Mouse (Mus musculus): ENCODE measurements around the gene Mllt3. TPM values are rescaled to one million over a fixed set of nuclear protein-coding genes. Genes with fewer than 3 reads are reported as not detected.

Gene Mllt3
- total and polyA plus RNA-seq, 2 experiments, result 0.62 to 2.6 TPM

DNA sequence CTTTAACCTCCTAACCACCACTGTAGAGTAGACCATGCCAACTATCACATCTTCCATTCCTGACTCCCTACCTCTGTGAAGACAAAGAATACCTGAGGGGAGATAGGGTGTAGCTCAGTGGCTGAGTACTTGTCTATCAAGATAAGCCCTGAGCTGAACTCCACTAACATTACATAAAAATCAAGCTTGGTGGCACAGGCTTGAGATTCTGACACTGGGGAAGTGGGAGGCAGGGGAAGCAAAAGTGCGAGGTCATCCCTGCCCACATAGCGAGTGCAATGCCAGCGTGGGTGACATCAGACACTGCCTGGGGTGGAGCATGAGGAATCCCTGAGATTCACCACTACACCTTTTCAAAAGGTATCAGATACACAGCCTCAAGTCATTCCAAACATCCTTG lies 76.0 kb downstream of the Mllt3 start:
- 86% methylated on average over 3 of the region's 3 CpGs for WGBS
- no peak overlapping the region for H3K9ac ChIP-seq (ENCODE audit: low read depth, low read length)

DNA sequence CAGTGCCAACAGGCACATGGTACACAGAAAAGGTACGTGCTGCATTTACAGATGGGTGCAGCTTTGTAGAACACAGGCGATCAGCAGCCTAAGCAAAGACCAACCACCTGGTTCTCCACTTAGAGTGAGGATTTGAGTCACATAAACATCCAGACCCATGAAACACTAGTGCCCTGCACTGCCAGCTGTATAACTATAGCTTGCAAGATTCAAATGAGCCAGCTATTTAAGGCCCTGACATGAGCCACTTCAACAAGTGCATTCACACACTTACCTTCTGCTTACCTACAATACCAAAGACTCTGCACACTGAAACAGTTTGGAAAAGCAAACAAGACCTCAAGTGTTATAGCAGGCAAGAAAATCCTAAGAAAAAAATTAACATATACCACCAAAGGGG lies 78.0 kb downstream of the Mllt3 start:
- Histone ChIP-seq H3K27me3 (ENCODE audit: control insufficient read depth, insufficient read depth, low read length) (no peaks in the 10 kb centered on the region), H3K79me2 (ENCODE audit: control insufficient read depth, insufficient read depth, low read length) (no peaks in the 10 kb centered on the region), H3K27ac (replicated peaks; ENCODE audit: insufficient read depth, low read depth, low read length) (no peak overlapping the region), H3K9ac (ENCODE audit: low read depth, low read length) (no peak overlapping the region), H3K4me1 (ENCODE audit: control insufficient read depth, insufficient read depth, low read length) (no peaks in the 10 kb centered on the region), H3K36me3 (ENCODE audit: control insufficient read depth, insufficient read depth, low read length) (no peaks in the 10 kb centered on the region), H3K4me3 (ENCODE audit: insufficient read depth, low read depth, low read length) (no peak overlapping the region)
- no peak for DNase-seq (ENCODE audit: extremely low read depth, low read depth, low spot score)
- no peak for TF ChIP-seq CTCF (IDR thresholded peaks at IDR 0.05; ENCODE audit: low read depth, low read length)
- no peak for TF ChIP-seq POLR2A (IDR thresholded peaks at IDR 0.05; ENCODE audit: extremely low read depth, insufficient read depth, low read length)
- WGBS, result 98% methylated on average over 2 of the region's 2 CpGs

More for the DNA sequence above, 76.0 kb downstream of the Mllt3 start:
- H3K36me3 ChIP-seq (ENCODE audit: control insufficient read depth, insufficient read depth, low read length), result no peaks in the 10 kb centered on the region
- TF ChIP-seq POLR2A (IDR thresholded peaks at IDR 0.05; ENCODE audit: extremely low read depth, insufficient read depth, low read length), result no peak
- TF ChIP-seq CTCF (IDR thresholded peaks at IDR 0.05; ENCODE audit: low read depth, low read length), result no peak
- H3K4me3 ChIP-seq (ENCODE audit: insufficient read depth, low read depth, low read length), result no peak overlapping the region
- no peak for DNase-seq (ENCODE audit: extremely low read depth, low read depth, low spot score)
- no peaks in the 10 kb centered on the region for H3K27me3 ChIP-seq (ENCODE audit: control insufficient read depth, insufficient read depth, low read length)
- no peaks in the 10 kb centered on the region for H3K4me1 ChIP-seq (ENCODE audit: control insufficient read depth, insufficient read depth, low read length)
- H3K27ac ChIP-seq (replicated peaks; ENCODE audit: insufficient read depth, low read depth, low read length), result no peak overlapping the region
- H3K79me2 ChIP-seq (ENCODE audit: control insufficient read depth, insufficient read depth, low read length), result no peaks in the 10 kb centered on the region

DNA sequence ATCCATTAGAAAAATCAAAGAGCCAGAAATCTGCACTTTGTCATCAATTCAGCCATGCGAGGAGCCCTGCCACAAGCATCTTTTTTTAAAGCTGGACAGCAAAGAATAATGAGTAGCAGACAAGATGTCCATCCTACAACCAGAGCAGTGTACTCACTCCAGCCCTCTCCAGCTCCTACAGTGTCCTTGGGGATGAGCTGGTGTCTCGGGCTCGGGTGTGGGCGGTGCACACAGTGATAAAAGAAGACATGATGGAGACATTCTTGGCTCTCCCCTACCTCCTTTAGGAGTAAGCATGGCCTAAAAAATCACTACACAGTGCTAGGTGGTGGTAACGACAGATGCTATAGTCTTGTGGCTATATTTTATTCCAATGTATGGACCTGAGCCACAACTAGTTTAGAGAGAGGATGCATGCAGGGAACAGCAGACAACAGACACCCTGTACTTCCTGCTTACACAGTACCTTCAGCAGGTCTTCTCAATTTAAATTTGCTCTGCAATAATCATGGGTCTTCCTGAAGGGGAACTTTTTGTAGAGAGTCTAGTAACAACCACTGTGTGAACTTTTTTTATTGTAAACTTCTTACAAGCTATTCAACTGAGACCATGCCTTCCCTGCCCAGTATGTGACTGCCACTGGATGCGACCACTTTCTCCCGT lies 78.6 kb downstream of the Mllt3 start:
- TF ChIP-seq POLR2A (IDR thresholded peaks at IDR 0.05; ENCODE audit: extremely low read depth, insufficient read depth, low read length), result no peak
- no peak for TF ChIP-seq CTCF (IDR thresholded peaks at IDR 0.05; ENCODE audit: low read depth, low read length)
- no peaks in the 10 kb centered on the region for H3K27me3 ChIP-seq (ENCODE audit: control insufficient read depth, insufficient read depth, low read length)
- no peak overlapping the region for H3K27ac ChIP-seq (replicated peaks; ENCODE audit: insufficient read depth, low read depth, low read length)
- no peaks in the 10 kb centered on the region for H3K4me1 ChIP-seq (ENCODE audit: control insufficient read depth, insufficient read depth, low read length)
- no peak overlapping the region for H3K4me3 ChIP-seq (ENCODE audit: insufficient read depth, low read depth, low read length)
- H3K79me2 ChIP-seq (ENCODE audit: control insufficient read depth, insufficient read depth, low read length), result no peaks in the 10 kb centered on the region
- DNase-seq (ENCODE audit: extremely low read depth, low read depth, low spot score), result no peak
- WGBS, result 89% methylated on average over 7 of the region's 7 CpGs
- no peak overlapping the region for H3K9ac ChIP-seq (ENCODE audit: low read depth, low read length)
- H3K36me3 ChIP-seq (ENCODE audit: control insufficient read depth, insufficient read depth, low read length), result no peaks in the 10 kb centered on the region

DNA sequence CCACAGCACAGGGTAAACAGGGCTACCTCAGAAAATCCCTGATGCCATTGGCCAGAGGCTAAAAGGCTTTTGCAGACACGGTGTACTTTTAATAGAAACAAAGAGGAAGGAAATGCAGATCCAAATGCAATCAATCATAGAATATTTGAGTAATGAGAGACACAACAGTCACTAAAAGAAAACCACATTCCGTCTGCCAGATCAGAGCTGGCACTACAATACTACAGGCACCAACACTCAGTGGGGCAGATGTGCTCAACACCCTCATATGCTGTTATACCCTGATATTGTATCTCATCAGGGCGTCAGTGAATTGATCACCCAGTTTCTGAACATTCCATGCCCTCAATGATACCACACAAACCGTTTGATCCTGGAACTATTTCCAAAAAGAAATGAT lies 79.4 kb downstream of the Mllt3 start:
- DNase-seq (ENCODE audit: extremely low read depth, low read depth, low spot score), result no peak
- no peaks in the 10 kb centered on the region for H3K79me2 ChIP-seq (ENCODE audit: control insufficient read depth, insufficient read depth, low read length)
- H3K27ac ChIP-seq (replicated peaks; ENCODE audit: insufficient read depth, low read depth, low read length), result no peak overlapping the region
- no peaks in the 10 kb centered on the region for H3K36me3 ChIP-seq (ENCODE audit: control insufficient read depth, insufficient read depth, low read length)
- no peaks in the 10 kb centered on the region for H3K27me3 ChIP-seq (ENCODE audit: control insufficient read depth, insufficient read depth, low read length)
- 71% methylated on average over 4 of the region's 4 CpGs for WGBS
- H3K4me1 ChIP-seq (ENCODE audit: control insufficient read depth, insufficient read depth, low read length), result no peaks in the 10 kb centered on the region
- no peak overlapping the region for H3K4me3 ChIP-seq (ENCODE audit: insufficient read depth, low read depth, low read length)
- no peak for TF ChIP-seq POLR2A (IDR thresholded peaks at IDR 0.05; ENCODE audit: extremely low read depth, insufficient read depth, low read length)
- TF ChIP-seq CTCF (IDR thresholded peaks at IDR 0.05; ENCODE audit: low read depth, low read length), result no peak
- H3K9ac ChIP-seq (ENCODE audit: low read depth, low read length), result no peak overlapping the region

DNA sequence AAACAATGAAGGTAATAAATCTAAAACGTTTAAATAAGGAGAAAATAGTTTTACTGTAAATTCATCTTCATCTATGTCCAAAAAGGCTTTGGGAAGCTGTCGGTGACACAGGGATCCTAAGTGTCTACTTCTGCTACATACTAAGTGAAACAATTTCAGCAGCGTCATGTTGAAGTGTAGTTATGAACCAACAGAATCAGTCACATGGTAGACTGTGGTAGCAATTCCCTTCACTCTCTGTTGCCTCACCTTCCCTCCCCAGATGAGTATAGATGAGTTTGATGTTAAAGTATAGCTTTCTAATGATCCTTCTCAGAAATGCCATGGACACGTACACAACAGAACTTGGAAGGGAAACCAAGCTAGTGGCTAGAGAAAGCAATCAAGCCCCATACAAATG lies 79.9 kb downstream of the Mllt3 start:
- H3K27me3 ChIP-seq (ENCODE audit: control insufficient read depth, insufficient read depth, low read length), result no peaks in the 10 kb centered on the region
- H3K36me3 ChIP-seq (ENCODE audit: control insufficient read depth, insufficient read depth, low read length), result no peaks in the 10 kb centered on the region
- H3K9ac ChIP-seq (ENCODE audit: low read depth, low read length), result no peak overlapping the region
- no peak for DNase-seq (ENCODE audit: extremely low read depth, low read depth, low spot score)
- TF ChIP-seq CTCF (IDR thresholded peaks at IDR 0.05; ENCODE audit: low read depth, low read length) (no peak), POLR2A (IDR thresholded peaks at IDR 0.05; ENCODE audit: extremely low read depth, insufficient read depth, low read length) (no peak)
- H3K4me3 ChIP-seq (ENCODE audit: insufficient read depth, low read depth, low read length), result no peak overlapping the region
- WGBS, result 86% methylated on average over 4 of the region's 4 CpGs
- no peaks in the 10 kb centered on the region for H3K79me2 ChIP-seq (ENCODE audit: control insufficient read depth, insufficient read depth, low read length)
- H3K4me1 ChIP-seq (ENCODE audit: control insufficient read depth, insufficient read depth, low read length), result no peaks in the 10 kb centered on the region
- H3K27ac ChIP-seq (replicated peaks; ENCODE audit: insufficient read depth, low read depth, low read length), result no peak overlapping the region

DNA sequence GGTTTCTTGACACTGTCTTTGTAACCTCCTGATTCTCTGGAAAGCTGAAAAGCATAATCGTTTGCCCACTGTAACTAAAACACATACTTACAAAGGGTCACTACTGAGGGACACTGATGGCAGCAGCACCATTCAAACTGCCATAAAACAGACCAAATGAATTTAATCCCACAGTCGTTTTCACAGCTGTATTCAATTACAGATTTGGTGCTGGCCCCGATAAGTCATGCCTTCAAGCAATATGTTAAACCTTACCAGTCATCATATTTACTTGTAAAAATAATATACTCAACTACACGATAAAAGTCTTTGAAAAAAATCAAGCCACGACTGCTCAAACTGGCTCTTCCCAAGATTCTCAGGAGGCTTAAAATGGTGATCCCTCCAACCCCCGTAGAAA lies 83.7 kb downstream of the Mllt3 start:
- H3K27ac ChIP-seq (replicated peaks; ENCODE audit: insufficient read depth, low read depth, low read length), result no peak overlapping the region
- H3K27me3 ChIP-seq (ENCODE audit: control insufficient read depth, insufficient read depth, low read length), result no peaks in the 10 kb centered on the region
- no peaks in the 10 kb centered on the region for H3K36me3 ChIP-seq (ENCODE audit: control insufficient read depth, insufficient read depth, low read length)
- DNase-seq (ENCODE audit: extremely low read depth, low read depth, low spot score), result no peak
- H3K4me3 ChIP-seq (ENCODE audit: insufficient read depth, low read depth, low read length), result no peak overlapping the region
- no peaks in the 10 kb centered on the region for H3K4me1 ChIP-seq (ENCODE audit: control insufficient read depth, insufficient read depth, low read length)
- TF ChIP-seq CTCF (IDR thresholded peaks at IDR 0.05; ENCODE audit: low read depth, low read length) (no peak), POLR2A (IDR thresholded peaks at IDR 0.05; ENCODE audit: extremely low read depth, insufficient read depth, low read length) (no peak)
- 86% methylated on average over 6 of the region's 6 CpGs for WGBS
- no peaks in the 10 kb centered on the region; the same call in 1 of the 2 replicates for H3K79me2 ChIP-seq (ENCODE audit: control insufficient read depth, insufficient read depth, low read length)
- no peak overlapping the region for H3K9ac ChIP-seq (ENCODE audit: low read depth, low read length)

Data from liver, adult 2 months (tissue).